Mouse (Mus musculus) kidney, embryonic 15.5 days (tissue): ENCODE results near the gene Rab4a. TPM values are rescaled to one million over a fixed set of nuclear protein-coding genes. Genes with fewer than 3 reads are reported as not detected.

Experiments
- ATAC-seq: fragments of 200-750 bp; cut with Nextera tagmentation; replicated peaks from 2 replicates; pipeline ENCODE4 v1.8.0; 2017; ENCODE audit warnings: moderate TSS enrichment; ENCODE audit not compliant: low FRiP score
- H3K27ac ChIP-seq: fragments of 300-500 bp; sonication (generic); 2 replicates; pipeline ENCODE4 v1.5.1; 2015; ENCODE audit warnings: mild to moderate bottlenecking, inconsistent platforms
- H3K27me3 ChIP-seq: fragments of 300-500 bp; sonication (generic); 2 replicates; pipeline ENCODE4 v1.6.1; 2015; ENCODE audit warnings: inconsistent platforms
- H3K36me3 ChIP-seq: fragments of 300-500 bp; sonication (generic); 2 replicates; pipeline ENCODE4 v1.6.1; 2015; ENCODE audit warnings: inconsistent platforms
- H3K4me1 ChIP-seq: fragments of 300-500 bp; sonication (generic); 2 replicates; pipeline ENCODE4 v1.6.1; 2015; ENCODE audit warnings: inconsistent platforms
- H3K4me2 ChIP-seq: fragments of 300-500 bp; sonication (generic); 2 replicates; pipeline ENCODE4 v1.6.1; 2015; ENCODE audit warnings: moderate library complexity, mild to moderate bottlenecking, inconsistent platforms
- H3K4me3 ChIP-seq: fragments of 300-500 bp; sonication (generic); replicated peaks from 2 replicates; pipeline ENCODE4 v1.5.1; 2015; ENCODE audit warnings: mild to moderate bottlenecking, inconsistent platforms
- H3K9ac ChIP-seq: fragments of 300-500 bp; sonication (generic); 2 replicates; pipeline ENCODE4 v1.6.1; 2015; ENCODE audit warnings: mild to moderate bottlenecking, inconsistent platforms
- H3K9me3 ChIP-seq: fragments of 300-500 bp; sonication (generic); replicated peaks from 2 replicates; pipeline ENCODE4 v1.6.1; 2016; ENCODE audit warnings: inconsistent platforms
- WGBS: fragments of 180-500 bp; shearing (Covaris S2); methylation state at CpG from one replicate; pipeline ENCODE4 v1.1.7; 2015; ENCODE audit warnings: mixed read lengths; 5-methylcytosine and 5-hydroxymethylcytosine counted together
- polyA plus RNA-seq: library from polyadenylated mRNA; unstranded; fragments of >200 nt; fragmentation: Nextera tagmentation; extraction: Ambion mirVana; gene quantifications from 2 replicates; pipeline ENCODE4 v1.2.1, GENCODE M21; 2015

Rab4a gene
- polyA plus RNA-seq, 1 experiment from 2014 or later, result 44.9 TPM

GRCm38 (mm10) chr8:123857361-123857760 lies 51.6 kb downstream of the Rab4a start:
- H3K4me2 ChIP-seq, result no peak overlapping the region
- no peak for ATAC-seq
- WGBS, result 80% methylated on average over 3 of the region's 3 CpGs
- H3K27ac ChIP-seq, result no peak overlapping the region
- H3K9me3 ChIP-seq, result no peaks in the 10 kb centered on the region
- peaks cover 16% of the 10 kb centered on the region for H3K4me1 ChIP-seq
- no peaks in the 10 kb centered on the region for H3K36me3 ChIP-seq
- H3K4me3 ChIP-seq, result no peak overlapping the region
- H3K27me3 ChIP-seq, result peaks cover 33% of the 10 kb centered on the region
- no peak overlapping the region for H3K9ac ChIP-seq

GRCm38 (mm10) chr8:123858574-123858940 lies 52.8 kb downstream of the Rab4a start:
- peak; percentile 12; the same call in 1 of the 2 replicates for ATAC-seq
- H3K4me1 ChIP-seq, result peaks cover 16% of the 10 kb centered on the region
- 0% methylated on average over 17 of the region's 17 CpGs for WGBS
- H3K9me3 ChIP-seq, result no peaks in the 10 kb centered on the region
- H3K27ac ChIP-seq, result no peak overlapping the region
- no peaks in the 10 kb centered on the region for H3K36me3 ChIP-seq
- peak overlapping the region; percentile 80 for H3K4me3 ChIP-seq
- H3K4me2 ChIP-seq, result peak overlapping the region; percentile 99
- H3K27me3 ChIP-seq, result peaks cover 45% of the 10 kb centered on the region
- peak overlapping the region; percentile 65 for H3K9ac ChIP-seq

- Histone ChIP-seq H3K36me3 (no peaks in the 10 kb centered on the region), H3K27ac (no peak overlapping the region), H3K4me3 (peak overlapping the region; percentile 80), H3K9ac (peak overlapping the region; percentile 65), H3K27me3 (peaks cover 49% of the 10 kb centered on the region), H3K4me1 (peaks cover 16% of the 10 kb centered on the region), H3K9me3 (no peaks in the 10 kb centered on the region), H3K4me2 (peak overlapping the region; percentile 99)
- ATAC-seq, result peak; percentile 96
- under 1% methylated on average over 77 of the region's 79 CpGs for WGBS
Observed at GRCm38 (mm10) chr8:123858941-123859647, 53.3 kb downstream of the Rab4a start.

GRCm38 (mm10) chr8:123859648-123860259 lies 54.0 kb downstream of the Rab4a start, which contains the start of gene Ccsap:
TSS of gene Ccsap (minus strand) at chr8:123860209.
- under 1% methylated on average over 44 of the region's 48 CpGs for WGBS
- no peak; the same call in none of the 2 replicates for ATAC-seq

GRCm38 (mm10) chr8:123860386-123860785 lies 54.6 kb downstream of the Rab4a start:
- Histone ChIP-seq H3K4me2 (peak overlapping the region; percentile 99), H3K36me3 (no peaks in the 10 kb centered on the region), H3K27me3 (peaks cover 58% of the 10 kb centered on the region), H3K27ac (no peak overlapping the region), H3K4me1 (peaks cover 16% of the 10 kb centered on the region), H3K9ac (no peak overlapping the region), H3K4me3 (peak overlapping the region; percentile 80), H3K9me3 (no peaks in the 10 kb centered on the region)
- WGBS, result 77% methylated on average over 4 of the region's 4 CpGs
- no peak for ATAC-seq

More at GRCm38 (mm10) chr8:123859648-123860259, 54.0 kb downstream of the Rab4a start, which contains the start of gene Ccsap:
- peak within 1 kb of the TSS; percentile 99 for H3K4me2 ChIP-seq
- no peaks in the 10 kb centered on the region for H3K9me3 ChIP-seq
- H3K9ac ChIP-seq, result peak within 1 kb of the TSS; percentile 65
- H3K27ac ChIP-seq, result no peak within 1 kb of the TSS
- no peaks in the 10 kb centered on the region for H3K36me3 ChIP-seq
- peak within 1 kb of the TSS; percentile 80 for H3K4me3 ChIP-seq
- H3K4me1 ChIP-seq, result peaks cover 16% of the 10 kb centered on the region
- H3K27me3 ChIP-seq, result peaks cover 55% of the 10 kb centered on the region

- no peak overlapping the region for H3K9ac ChIP-seq
- no peaks in the 10 kb centered on the region for H3K36me3 ChIP-seq
- H3K4me3 ChIP-seq, result no peak overlapping the region
- no peaks in the 10 kb centered on the region for H3K4me1 ChIP-seq
- no peak for ATAC-seq
- no peak overlapping the region for H3K4me2 ChIP-seq
- peaks cover 45% of the 10 kb centered on the region for H3K27me3 ChIP-seq
- no peaks in the 10 kb centered on the region for H3K9me3 ChIP-seq
- 76% methylated on average over 7 of the region's 7 CpGs for WGBS
- H3K27ac ChIP-seq, result no peak overlapping the region
Observed at GRCm38 (mm10) chr8:123865786-123866185, 60.0 kb downstream of the Rab4a start.

- no peak overlapping the region for H3K4me2 ChIP-seq
- peaks cover 36% of the 10 kb centered on the region for H3K27me3 ChIP-seq
- H3K36me3 ChIP-seq, result no peaks in the 10 kb centered on the region
- H3K4me1 ChIP-seq, result no peaks in the 10 kb centered on the region
- 47% methylated on average over 5 of the region's 5 CpGs for WGBS
- ATAC-seq, result no peak
- no peak overlapping the region for H3K9ac ChIP-seq
- H3K9me3 ChIP-seq, result no peaks in the 10 kb centered on the region
- H3K4me3 ChIP-seq, result no peak overlapping the region
- H3K27ac ChIP-seq, result no peak overlapping the region
Observed at GRCm38 (mm10) chr8:123866971-123867370, 61.2 kb downstream of the Rab4a start.

GRCm38 (mm10) chr8:123872048-123872447 lies 66.3 kb downstream of the Rab4a start:
- Histone ChIP-seq H3K9me3 (no peaks in the 10 kb centered on the region), H3K36me3 (no peaks in the 10 kb centered on the region), H3K4me1 (no peaks in the 10 kb centered on the region), H3K4me2 (no peak overlapping the region), H3K27me3 (no peaks in the 10 kb centered on the region), H3K4me3 (no peak overlapping the region), H3K27ac (no peak overlapping the region), H3K9ac (no peak overlapping the region)
- WGBS, result 74% methylated on average over 9 of the region's 9 CpGs
- no peak for ATAC-seq

GRCm38 (mm10) chr8:123873364-123873763 lies 67.6 kb downstream of the Rab4a start:
- no peaks in the 10 kb centered on the region for H3K4me1 ChIP-seq
- WGBS, result 66% methylated on average over 6 of the region's 6 CpGs
- H3K4me2 ChIP-seq, result no peak overlapping the region
- H3K27me3 ChIP-seq, result no peaks in the 10 kb centered on the region
- H3K27ac ChIP-seq, result no peak overlapping the region
- H3K9me3 ChIP-seq, result no peaks in the 10 kb centered on the region
- H3K4me3 ChIP-seq, result no peak overlapping the region
- H3K36me3 ChIP-seq, result no peaks in the 10 kb centered on the region
- ATAC-seq, result no peak
- H3K9ac ChIP-seq, result no peak overlapping the region

- no peak for ATAC-seq
- 83% methylated on average over 11 of the region's 11 CpGs for WGBS
- H3K27ac ChIP-seq, result no peak overlapping the region
- no peaks in the 10 kb centered on the region for H3K27me3 ChIP-seq
- no peaks in the 10 kb centered on the region for H3K36me3 ChIP-seq
- H3K9ac ChIP-seq, result no peak overlapping the region
- H3K9me3 ChIP-seq, result no peaks in the 10 kb centered on the region
- no peak overlapping the region for H3K4me3 ChIP-seq
- H3K4me2 ChIP-seq, result no peak overlapping the region
- no peaks in the 10 kb centered on the region for H3K4me1 ChIP-seq
Observed at GRCm38 (mm10) chr8:123874324-123874723, 68.5 kb downstream of the Rab4a start.

GRCm38 (mm10) chr8:123877865-123878264 lies 72.1 kb downstream of the Rab4a start:
- Histone ChIP-seq H3K27me3 (no peaks in the 10 kb centered on the region; the same call in 1 of the 2 replicates), H3K4me1 (no peaks in the 10 kb centered on the region), H3K4me2 (no peak overlapping the region), H3K9me3 (no peaks in the 10 kb centered on the region), H3K9ac (no peak overlapping the region), H3K27ac (no peak overlapping the region), H3K4me3 (no peak overlapping the region), H3K36me3 (no peaks in the 10 kb centered on the region)
- 62% methylated on average over 2 of the region's 2 CpGs for WGBS
- no peak for ATAC-seq

- peaks cover 19% of the 10 kb centered on the region for H3K27me3 ChIP-seq
- no peaks in the 10 kb centered on the region for H3K9me3 ChIP-seq
- no peaks in the 10 kb centered on the region; the same call in 1 of the 2 replicates for H3K4me1 ChIP-seq
- H3K4me2 ChIP-seq, result no peak overlapping the region
- no peak for ATAC-seq
- H3K27ac ChIP-seq, result no peak overlapping the region
- H3K9ac ChIP-seq, result no peak overlapping the region
- H3K4me3 ChIP-seq, result no peak overlapping the region
- H3K36me3 ChIP-seq, result no peaks in the 10 kb centered on the region
- WGBS, result 67% methylated on average over 10 of the region's 10 CpGs
Observed at GRCm38 (mm10) chr8:123880271-123880670, 74.5 kb downstream of the Rab4a start.
